Mouse (Mus musculus) MEL (cell line): ENCODE data around the gene Gm11983. TPM values are rescaled to one million over a fixed set of nuclear protein-coding genes. Genes with fewer than 3 reads are reported as not detected.
"Not testable (repeated sequence)": the region's sequence is repeated elsewhere in the genome, so short reads cannot be mapped to it uniquely, and the experiment has no call there.

Experiments used
- DNase-seq: peaks from one replicate; pipeline ENCODE4 v3.0.0; 2011; ENCODE audit warnings: low read depth, low spot score
- H3K27ac ChIP-seq: 2 replicates; pipeline ENCODE4 v1.5.1; 2012; ENCODE audit warnings: low read depth, mild to moderate bottlenecking, control low read depth, low read length, moderate library complexity; ENCODE audit not compliant: control insufficient read depth
- H3K27me3 ChIP-seq, 2 experiments: fragments of 150-350 bp in 1 of 2; sonication (generic) in 1 of 2; 2 replicates each; pipeline ENCODE4 v1.6.1; 2012; ENCODE audit warnings: low read length in 2 of 2, mild to moderate bottlenecking in 2 of 2, improper control_type of control experiment in 1 of 2, moderate library complexity in 1 of 2; ENCODE audit not compliant: insufficient read depth in 2 of 2, control insufficient read depth in 1 of 2
- H3K36me3 ChIP-seq, 2 experiments: 2 replicates each; pipeline ENCODE4 v1.6.1; 2012 to 2014; ENCODE audit warnings: low read length in 2 of 2, improper control_type of control experiment in 1 of 2, inconsistent platforms in 1 of 2, mild to moderate bottlenecking in 1 of 2; ENCODE audit not compliant: insufficient read depth in 2 of 2, control insufficient read depth in 1 of 2
- H3K4me1 ChIP-seq, 2 experiments: fragments of 150-350 bp in 1 of 2; sonication (generic) in 1 of 2; 2 replicates each; pipeline ENCODE4 v1.6.1; 2012; ENCODE audit warnings: low read length in 2 of 2, improper control_type of control experiment in 1 of 2, mild to moderate bottlenecking in 1 of 2; ENCODE audit not compliant: insufficient read depth in 2 of 2, control insufficient read depth in 1 of 2
- H3K4me3 ChIP-seq, 2 experiments: fragments of 150-350 bp in 1 of 2; sonication (generic) in 1 of 2; 2 replicates each; pipeline ENCODE4 v1.5.1; 2012; ENCODE audit warnings: low read depth in 2 of 2, low read length in 2 of 2, mild to moderate bottlenecking in 2 of 2, moderate library complexity in 2 of 2, control low read depth in 1 of 2, improper control_type of control experiment in 1 of 2; ENCODE audit not compliant: control insufficient read depth in 1 of 2, insufficient read depth in 1 of 2
- H3K79me2 ChIP-seq: 2 replicates; pipeline ENCODE4 v1.6.1; 2012; ENCODE audit warnings: mild to moderate bottlenecking, low read length, moderate library complexity; ENCODE audit not compliant: control insufficient read depth, poor library complexity, insufficient read depth
- H3K9ac ChIP-seq: 2 replicates; pipeline ENCODE4 v1.6.1; 2012; ENCODE audit warnings: low read depth, mild to moderate bottlenecking, control low read depth, low read length, moderate library complexity; ENCODE audit not compliant: control insufficient read depth, poor library complexity, severe bottlenecking
- H3K9me3 ChIP-seq: fragments of 150-350 bp; sonication (generic); replicated peaks from 2 replicates; pipeline ENCODE4 v1.6.1; 2012; ENCODE audit warnings: mild to moderate bottlenecking, low read length, improper control_type of control experiment, moderate library complexity; ENCODE audit not compliant: insufficient read depth
- BHLHE40 ChIP-seq: IDR thresholded peaks from 2 replicates; pipeline ENCODE4 v1.6.1; 2012; ENCODE audit warnings: low read depth, mild to moderate bottlenecking, inconsistent platforms, low read length, improper control_type of control experiment, borderline replicate concordance
- CHD1 ChIP-seq: IDR thresholded peaks from 2 replicates; pipeline ENCODE4 v1.6.1; 2012; ENCODE audit warnings: low read depth, mild to moderate bottlenecking, inconsistent platforms, low read length, improper control_type of control experiment
- CTCF ChIP-seq, 3 experiments: IDR thresholded peaks in 2 of 3; conservative IDR thresholded peaks in 1 of 3; 2 replicates each; pipeline ENCODE4 v1.5.1; 2011 to 2012; ENCODE audit warnings: low read length in 3 of 3, low read depth in 2 of 3, mild to moderate bottlenecking in 2 of 3, improper control_type of control experiment in 1 of 3, inconsistent platforms in 1 of 3, mixed read lengths in 1 of 3, moderate library complexity in 1 of 3; ENCODE audit not compliant: control insufficient read depth in 1 of 3, insufficient read depth in 1 of 3, poor library complexity in 1 of 3, severe bottlenecking in 1 of 3
- HCFC1 ChIP-seq: IDR thresholded peaks from 2 replicates; pipeline ENCODE4 v1.6.1; 2012; ENCODE audit warnings: low read depth, mild to moderate bottlenecking, inconsistent platforms, low read length, improper control_type of control experiment, moderate library complexity
- MEF2A ChIP-seq: IDR thresholded peaks from 2 replicates; pipeline ENCODE4 v1.6.1; 2014; ENCODE audit warnings: low read depth, mild to moderate bottlenecking, inconsistent platforms, low read length, improper control_type of control experiment; ENCODE audit not compliant: poor library complexity, insufficient replicate concordance, severe bottlenecking; ENCODE audit errors: extremely low read depth
- MYB ChIP-seq: IDR thresholded peaks from 2 replicates; pipeline ENCODE4 v1.6.1; 2011; ENCODE audit warnings: mild to moderate bottlenecking, low read depth, low read length, improper control_type of control experiment
- MYC ChIP-seq: IDR thresholded peaks from 2 replicates; pipeline ENCODE4 v1.6.1; 2011; ENCODE audit warnings: low read depth, mild to moderate bottlenecking, low read length, improper control_type of control experiment, moderate library complexity
- POLR2AphosphoS2 ChIP-seq: IDR thresholded peaks from 2 replicates; pipeline ENCODE4 v1.6.1; 2011; ENCODE audit warnings: low read length, improper control_type of control experiment
- POLR2AphosphoS5 ChIP-seq: IDR thresholded peaks from 2 replicates; pipeline ENCODE4 v1.6.1; 2012; ENCODE audit warnings: low read depth, borderline replicate concordance, mild to moderate bottlenecking, inconsistent platforms, low read length, moderate library complexity, mixed read lengths
- RCOR1 ChIP-seq: IDR thresholded peaks from 2 replicates; pipeline ENCODE4 v1.6.1; 2012; ENCODE audit warnings: low read depth, mild to moderate bottlenecking, inconsistent platforms, low read length, improper control_type of control experiment
- SIN3A ChIP-seq: IDR thresholded peaks from 2 replicates; pipeline ENCODE4 v1.6.1; 2012; ENCODE audit warnings: low read length, improper control_type of control experiment, inconsistent platforms
- ZC3H11A ChIP-seq: IDR thresholded peaks from 2 replicates; pipeline ENCODE4 v1.6.1; 2012; ENCODE audit warnings: low read depth, mild to moderate bottlenecking, inconsistent platforms, low read length, improper control_type of control experiment
- ZKSCAN1 ChIP-seq: IDR thresholded peaks from 2 replicates; pipeline ENCODE4 v1.6.1; 2012; ENCODE audit warnings: low read depth, mild to moderate bottlenecking, inconsistent platforms, low read length, improper control_type of control experiment, moderate library complexity
- ZNF384 ChIP-seq: IDR thresholded peaks from 2 replicates; pipeline ENCODE4 v1.6.1; 2012; ENCODE audit warnings: low read depth, mild to moderate bottlenecking, inconsistent platforms, low read length, improper control_type of control experiment
- polyA plus RNA-seq, 2 experiments: library from polyadenylated mRNA; stranded (reverse) in 1 of 2; unstranded in 1 of 2; fragments of >175 nt in 1 of 2; fragments of >200 nt in 1 of 2; gene quantifications; 2 replicates each; pipeline versions ENCODE4 v1.2.1 to v1.2.4; 2012; ENCODE audit warnings: low replicate concordance in 2 of 2, low read depth in 1 of 2; ENCODE audit not compliant: insufficient read length in 2 of 2, insufficient read depth in 1 of 2, missing spikeins in 1 of 2
- total RNA-seq: library from RNA; depleted of rRNA; stranded (reverse); fragments of 300-350 nt; gene quantifications from 2 replicates; pipeline ENCODE4 v1.2.3, GENCODE M21; 2012

Gene Gm11983
- total and polyA plus RNA-seq, 3 experiments = not detected

DNA sequence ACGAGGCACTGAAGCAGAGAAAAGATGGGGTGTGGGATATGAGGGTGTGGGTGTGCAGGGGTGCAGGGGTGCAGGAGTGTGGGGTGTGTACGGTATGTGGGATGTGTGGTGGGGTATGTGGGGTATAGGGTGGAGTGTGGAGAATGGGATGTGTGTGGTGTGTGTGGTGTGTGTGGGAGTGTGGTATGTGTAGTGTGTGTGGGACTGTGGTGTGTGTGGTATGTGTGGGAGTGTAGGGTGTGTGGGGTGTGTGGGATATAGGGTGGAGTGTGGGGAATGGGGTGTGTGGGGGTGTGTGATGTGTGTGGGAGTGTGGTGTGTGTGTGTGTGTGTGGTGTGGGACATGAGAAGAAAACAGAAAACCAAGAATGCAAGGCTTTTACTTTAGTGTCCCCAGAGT, 14.3 kb downstream of the Gm11983 start:
- no peak overlapping the region for H3K4me3 ChIP-seq
- H3K27me3 ChIP-seq = no peaks in the 10 kb centered on the region
- H3K27ac ChIP-seq = no peak overlapping the region
- H3K9ac ChIP-seq = no peak overlapping the region
- no peaks in the 10 kb centered on the region for H3K9me3 ChIP-seq
- no peaks in the 10 kb centered on the region for H3K79me2 ChIP-seq
- TF ChIP-seq MYB (no peak), ZC3H11A (no peak), ZNF384 (no peak), MYC (no peak), POLR2AphosphoS5 (peak; percentile 54; the same call in 1 of the 2 replicates), CTCF (IDR thresholded peaks at IDR 0.05 in 2 of 3, conservative IDR thresholded peaks at IDR 0.05 in 1 of 3; ENCODE audit: control insufficient read depth in 1 of 3, insufficient read depth in 1 of 3, low read depth in 2 of 3, low read length in 3 of 3, poor library complexity in 1 of 3, severe bottlenecking in 1 of 3) (no peak)
- no peaks in the 10 kb centered on the region for H3K4me1 ChIP-seq
- H3K36me3 ChIP-seq = no peaks in the 10 kb centered on the region
- no peak for DNase-seq

DNA sequence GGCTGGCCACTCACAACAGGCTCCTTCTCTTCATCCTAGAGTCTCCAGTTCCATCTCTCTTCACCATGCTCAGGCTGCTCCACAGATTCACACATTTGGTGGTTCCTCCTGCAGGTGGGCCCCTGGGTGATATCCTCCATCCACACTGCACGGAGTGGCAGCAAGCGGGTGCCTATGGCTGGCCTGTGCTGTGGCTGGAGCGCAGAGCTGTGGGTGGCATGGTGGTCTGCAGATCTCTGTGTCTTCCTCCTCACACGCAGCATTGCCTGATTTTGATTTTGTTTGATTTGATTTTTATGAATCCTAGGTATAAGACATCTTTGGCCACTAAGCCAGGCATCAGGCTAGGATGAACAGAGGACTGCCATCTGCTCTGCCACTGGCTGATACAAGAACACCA, 23.0 kb downstream of the Gm11983 start:
- no peak for DNase-seq
- no peaks in the 10 kb centered on the region for H3K36me3 ChIP-seq
- H3K4me1 ChIP-seq = no peaks in the 10 kb centered on the region
- H3K4me3 ChIP-seq = no peak overlapping the region
- TF ChIP-seq BHLHE40 = no peak
- no peak for TF ChIP-seq RCOR1
- TF ChIP-seq MEF2A = no peak
- no peak for TF ChIP-seq HCFC1
- no peak for TF ChIP-seq CHD1
- TF ChIP-seq ZC3H11A = no peak
- no peak for TF ChIP-seq ZKSCAN1
- no peak for TF ChIP-seq SIN3A
- TF ChIP-seq MYC = no peak
- TF ChIP-seq POLR2AphosphoS2 = no peak
- no peaks in the 10 kb centered on the region for H3K27me3 ChIP-seq
- no peak overlapping the region for H3K27ac ChIP-seq
- H3K9ac ChIP-seq = no peak overlapping the region
- no peaks in the 10 kb centered on the region for H3K79me2 ChIP-seq
- no peaks in the 10 kb centered on the region for H3K9me3 ChIP-seq

DNA sequence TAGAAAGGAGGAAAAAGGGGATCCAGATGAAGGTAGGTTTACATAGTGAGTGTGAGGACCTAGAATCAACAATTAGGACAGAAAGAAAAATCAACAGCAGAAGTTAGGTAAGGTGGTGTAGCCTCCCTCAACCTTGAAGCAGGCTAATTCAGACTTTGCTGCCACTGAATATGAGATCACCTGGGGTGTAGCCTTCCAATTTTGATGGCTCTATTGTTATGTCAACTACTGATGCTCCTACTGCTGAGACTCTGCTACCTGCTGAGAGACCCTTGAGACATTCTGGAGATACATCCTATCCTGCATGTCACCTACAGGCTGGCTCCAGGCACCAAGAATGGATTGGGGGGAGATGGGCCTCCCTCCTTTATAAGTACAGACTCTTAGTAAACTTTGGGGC, 34.6 kb downstream of the Gm11983 start:
- not testable (repeated sequence) for H3K9ac ChIP-seq, H3K27me3 ChIP-seq, H3K79me2 ChIP-seq, H3K9me3 ChIP-seq, DNase-seq, H3K4me3 ChIP-seq, H3K27ac ChIP-seq, H3K36me3 ChIP-seq, H3K4me1 ChIP-seq
